Mouse (Mus musculus): ENCODE results near the gene Parp4. TPM values are rescaled to one million over a fixed set of nuclear protein-coding genes. Genes with fewer than 3 reads are reported as not detected.

Gene Parp4
- polyA plus RNA-seq (2015; fragmentation: Nextera tagmentation; extraction: Ambion mirVana) = 1.1 and 1.7 TPM in 2 replicates

GRCm38 (mm10) chr14:56575416-56575815 lies at the start of gene Parp4, which contains the start of gene Cenpj:
Gene Parp4 (plus strand): TSS chr14:56575619.
Gene Cenpj (minus strand): TSS chr14:56575425.
- Histone ChIP-seq H3K4me2 (peak within 1 kb of the TSS; percentile 79), H3K27ac (replicated peaks) (peak within 1 kb of the TSS; percentile 46; the same call in 1 of the 2 replicates), H3K4me1 (replicated peaks) (peaks cover 42% of the 10 kb centered on the region), H3K9ac (peak within 1 kb of the TSS; percentile 64), H3K4me3 (replicated peaks) (peak within 1 kb of the TSS; percentile 63), H3K27me3 (no peaks in the 10 kb centered on the region), H3K9me3 (replicated peaks) (no peaks in the 10 kb centered on the region), H3K36me3 (replicated peaks) (no peaks in the 10 kb centered on the region)
- ATAC-seq (ENCODE audit: insufficient read depth) = peak; percentile 76
- WGBS (ENCODE audit: insufficient replicate concordance) = 0% methylated on average over 24 of the region's 24 CpGs

- Histone ChIP-seq H3K9ac (no peak overlapping the region), H3K27me3 (no peaks in the 10 kb centered on the region), H3K27ac (replicated peaks) (no peak overlapping the region), H3K9me3 (replicated peaks) (no peaks in the 10 kb centered on the region), H3K4me1 (replicated peaks) (no peaks in the 10 kb centered on the region), H3K4me2 (no peak overlapping the region), H3K4me3 (replicated peaks) (no peak overlapping the region), H3K36me3 (replicated peaks) (peaks cover 49% of the 10 kb centered on the region)
- 60% methylated on average over 2 of the region's 2 CpGs for WGBS (ENCODE audit: insufficient replicate concordance)
- ATAC-seq (ENCODE audit: insufficient read depth) = no peak
Measured at GRCm38 (mm10) chr14:56530788-56531187, 44.6 kb upstream of the Parp4 start.

GRCm38 (mm10) chr14:56544946-56545345 lies 30.5 kb upstream of the Parp4 start:
- H3K9ac ChIP-seq = no peak overlapping the region
- no peaks in the 10 kb centered on the region for H3K9me3 ChIP-seq (replicated peaks)
- 0 out of 2 replicates have a peak, but pooled peaks cover 15% of the 10 kb centered on the region for H3K36me3 ChIP-seq (replicated peaks)
- H3K4me1 ChIP-seq (replicated peaks) = no peaks in the 10 kb centered on the region
- WGBS (ENCODE audit: insufficient replicate concordance) = 69% methylated on average over 1 of the region's 1 CpGs
- H3K27me3 ChIP-seq = no peaks in the 10 kb centered on the region
- no peak overlapping the region for H3K4me2 ChIP-seq
- ATAC-seq (ENCODE audit: insufficient read depth) = no peak
- no peak overlapping the region for H3K27ac ChIP-seq (replicated peaks)
- H3K4me3 ChIP-seq (replicated peaks) = no peak overlapping the region

GRCm38 (mm10) chr14:56545491-56545890 lies 29.9 kb upstream of the Parp4 start:
- no peaks in the 10 kb centered on the region for H3K9me3 ChIP-seq (replicated peaks)
- H3K36me3 ChIP-seq (replicated peaks) = 0 out of 2 replicates have a peak, but pooled peaks cover 15% of the 10 kb centered on the region
- no peaks in the 10 kb centered on the region for H3K4me1 ChIP-seq (replicated peaks)
- no peak overlapping the region for H3K27ac ChIP-seq (replicated peaks)
- H3K4me2 ChIP-seq = no peak overlapping the region
- WGBS (ENCODE audit: insufficient replicate concordance) = 81% methylated on average over 4 of the region's 4 CpGs
- H3K27me3 ChIP-seq = no peaks in the 10 kb centered on the region
- no peak overlapping the region for H3K4me3 ChIP-seq (replicated peaks)
- no peak for ATAC-seq (ENCODE audit: insufficient read depth)
- H3K9ac ChIP-seq = no peak overlapping the region

- H3K27me3 ChIP-seq = no peaks in the 10 kb centered on the region
- H3K4me1 ChIP-seq (replicated peaks) = no peaks in the 10 kb centered on the region
- H3K36me3 ChIP-seq (replicated peaks) = peaks cover 51% of the 10 kb centered on the region
- H3K27ac ChIP-seq (replicated peaks) = no peak overlapping the region
- H3K4me3 ChIP-seq (replicated peaks) = no peak overlapping the region
- ATAC-seq (ENCODE audit: insufficient read depth) = no peak
- 76% methylated on average over 4 of the region's 4 CpGs for WGBS (ENCODE audit: insufficient replicate concordance)
- H3K9me3 ChIP-seq (replicated peaks) = no peaks in the 10 kb centered on the region
- no peak overlapping the region for H3K9ac ChIP-seq
- H3K4me2 ChIP-seq = no peak overlapping the region
Measured at GRCm38 (mm10) chr14:56550960-56551359, 24.5 kb upstream of the Parp4 start.

GRCm38 (mm10) chr14:56552924-56553323 lies 22.5 kb upstream of the Parp4 start:
- Histone ChIP-seq H3K27me3 (no peaks in the 10 kb centered on the region), H3K4me2 (no peak overlapping the region), H3K4me1 (replicated peaks) (no peaks in the 10 kb centered on the region), H3K9me3 (replicated peaks) (no peaks in the 10 kb centered on the region), H3K9ac (no peak overlapping the region), H3K4me3 (replicated peaks) (no peak overlapping the region), H3K36me3 (replicated peaks) (peaks cover 55% of the 10 kb centered on the region), H3K27ac (replicated peaks) (no peak overlapping the region)
- ATAC-seq (ENCODE audit: insufficient read depth) = no peak
- 73% methylated on average over 6 of the region's 6 CpGs for WGBS (ENCODE audit: insufficient replicate concordance)

- ATAC-seq (ENCODE audit: insufficient read depth) = no peak
- no peak overlapping the region for H3K9ac ChIP-seq
- no peak overlapping the region for H3K27ac ChIP-seq (replicated peaks)
- no peaks in the 10 kb centered on the region for H3K9me3 ChIP-seq (replicated peaks)
- no peak overlapping the region for H3K4me2 ChIP-seq
- peaks cover 59% of the 10 kb centered on the region for H3K36me3 ChIP-seq (replicated peaks)
- no peaks in the 10 kb centered on the region for H3K4me1 ChIP-seq (replicated peaks)
- no peak overlapping the region for H3K4me3 ChIP-seq (replicated peaks)
- no peaks in the 10 kb centered on the region for H3K27me3 ChIP-seq
- WGBS (ENCODE audit: insufficient replicate concordance) = 81% methylated on average over 7 of the region's 7 CpGs
Measured at GRCm38 (mm10) chr14:56553331-56553730, 22.1 kb upstream of the Parp4 start.

GRCm38 (mm10) chr14:56554716-56555115 lies 20.7 kb upstream of the Parp4 start:
- no peaks in the 10 kb centered on the region for H3K9me3 ChIP-seq (replicated peaks)
- no peak overlapping the region for H3K27ac ChIP-seq (replicated peaks)
- no peak overlapping the region for H3K9ac ChIP-seq
- H3K4me1 ChIP-seq (replicated peaks) = no peaks in the 10 kb centered on the region
- no peak for ATAC-seq (ENCODE audit: insufficient read depth)
- no peak overlapping the region for H3K4me3 ChIP-seq (replicated peaks)
- H3K27me3 ChIP-seq = no peaks in the 10 kb centered on the region
- H3K36me3 ChIP-seq (replicated peaks) = peaks cover 57% of the 10 kb centered on the region
- no peak overlapping the region for H3K4me2 ChIP-seq
- 75% methylated on average over 2 of the region's 2 CpGs for WGBS (ENCODE audit: insufficient replicate concordance)

GRCm38 (mm10) chr14:56559134-56559533 lies 16.3 kb upstream of the Parp4 start:
- no peak overlapping the region for H3K4me3 ChIP-seq (replicated peaks)
- no peaks in the 10 kb centered on the region for H3K9me3 ChIP-seq (replicated peaks)
- H3K9ac ChIP-seq = no peak overlapping the region
- no peaks in the 10 kb centered on the region for H3K4me1 ChIP-seq (replicated peaks)
- 75% methylated on average over 3 of the region's 3 CpGs for WGBS (ENCODE audit: insufficient replicate concordance)
- H3K27ac ChIP-seq (replicated peaks) = no peak overlapping the region
- peaks cover 42% of the 10 kb centered on the region for H3K36me3 ChIP-seq (replicated peaks)
- H3K27me3 ChIP-seq = no peaks in the 10 kb centered on the region
- no peak overlapping the region for H3K4me2 ChIP-seq
- no peak for ATAC-seq (ENCODE audit: insufficient read depth)

- Histone ChIP-seq H3K36me3 (replicated peaks) (peaks cover 13% of the 10 kb centered on the region), H3K4me3 (replicated peaks) (no peak overlapping the region), H3K4me2 (no peak overlapping the region), H3K4me1 (replicated peaks) (peaks cover 28% of the 10 kb centered on the region), H3K27me3 (no peaks in the 10 kb centered on the region), H3K27ac (replicated peaks) (no peak overlapping the region), H3K9me3 (replicated peaks) (no peaks in the 10 kb centered on the region), H3K9ac (no peak overlapping the region)
- 35% methylated on average over 7 of the region's 7 CpGs for WGBS (ENCODE audit: insufficient replicate concordance)
- no peak for ATAC-seq (ENCODE audit: insufficient read depth)
Measured at GRCm38 (mm10) chr14:56567476-56567875, 7.9 kb upstream of the Parp4 start.

GRCm38 (mm10) chr14:56569041-56569440 lies 6.4 kb upstream of the Parp4 start:
- no peaks in the 10 kb centered on the region for H3K27me3 ChIP-seq
- H3K4me2 ChIP-seq = no peak overlapping the region; the same call in 1 of the 2 replicates
- H3K9ac ChIP-seq = no peak overlapping the region
- 52% methylated on average over 4 of the region's 4 CpGs for WGBS (ENCODE audit: insufficient replicate concordance)
- peaks cover under 1% of the 10 kb centered on the region for H3K36me3 ChIP-seq (replicated peaks)
- H3K4me3 ChIP-seq (replicated peaks) = no peak overlapping the region
- peaks cover 35% of the 10 kb centered on the region for H3K4me1 ChIP-seq (replicated peaks)
- ATAC-seq (ENCODE audit: insufficient read depth) = no peak
- H3K9me3 ChIP-seq (replicated peaks) = no peaks in the 10 kb centered on the region
- no peak overlapping the region for H3K27ac ChIP-seq (replicated peaks)
